In genomic region chr10:22007802-22008172, GRCm38 (mm10) we compare ENCODE assay signal across 8 mouse cellular contexts.
DNase-seq lines count a peak whose midpoint lies in the region; ATAC-seq and TF ChIP-seq lines count a peak whose summit lies in the region.

No protein-coding gene starts in this region.

- no peak for ATAC-seq in neural tube, embryonic 11.5 days (ENCODE audit: insufficient read depth, low FRiP score, low TSS enrichment)
- ATAC-seq in kidney, postnatal 0 days (replicated peaks; ENCODE audit: low FRiP score, low read depth): no peak
- ATAC-seq in neural tube, embryonic 15.5 days (ENCODE audit: low FRiP score): peak; percentile 62; the same call in 1 of the 2 replicates

- no peak overlapping the region for H3K4me2 ChIP-seq in neural tube, embryonic 11.5 days (ENCODE audit: low read depth)
- no peak overlapping the region for H3K4me2 ChIP-seq in kidney, postnatal 0 days (ENCODE audit: low read length)
- H3K4me2 ChIP-seq in neural tube, embryonic 15.5 days: no peak overlapping the region

- no peak overlapping the region for H3K9ac ChIP-seq in neural tube, embryonic 11.5 days (ENCODE audit: low read length)
- H3K9ac ChIP-seq in kidney, postnatal 0 days (ENCODE audit: low read depth, low read length): no peak overlapping the region
- no peak overlapping the region for H3K9ac ChIP-seq in neural tube, embryonic 15.5 days (replicated peaks)

- 44% methylated on average over 4 of the region's 4 CpGs for WGBS in neural tube, embryonic 11.5 days
- 42% methylated on average over 4 of the region's 4 CpGs for WGBS in kidney, postnatal 0 days
- 46% methylated on average over 4 of the region's 4 CpGs for WGBS in neural tube, embryonic 15.5 days

- H3K36me3 ChIP-seq in neural tube, embryonic 11.5 days (ENCODE audit: control insufficient read depth, insufficient read depth, low read length): no peaks in the 10 kb centered on the region
- no peaks in the 10 kb centered on the region for H3K36me3 ChIP-seq in kidney, postnatal 0 days (ENCODE audit: insufficient read depth, low read length)
- no peaks in the 10 kb centered on the region for H3K36me3 ChIP-seq in neural tube, embryonic 15.5 days

- peak; percentile 84 for TF ChIP-seq CTCF in gastrocnemius, adult 2 months (IDR thresholded peaks at IDR 0.05)
- TF ChIP-seq CTCF in kidney, postnatal 0 days (IDR thresholded peaks at IDR 0.05; ENCODE audit: low read depth): peak; percentile 75

- no peaks in the 10 kb centered on the region for H3K4me1 ChIP-seq in neural tube, embryonic 11.5 days (ENCODE audit: control insufficient read depth, insufficient read depth, low read length)
- H3K4me1 ChIP-seq in kidney, postnatal 0 days (replicated peaks; ENCODE audit: insufficient read depth, low read length): no peaks in the 10 kb centered on the region
- H3K4me1 ChIP-seq in neural tube, embryonic 15.5 days: peaks cover 3% of the 10 kb centered on the region; the same call in 1 of the 2 replicates

- H3K27ac ChIP-seq in gastrocnemius, adult 2 months: no peak overlapping the region
- no peak overlapping the region for H3K27ac ChIP-seq in neural tube, embryonic 11.5 days (ENCODE audit: low read depth, low read length)
- no peak overlapping the region for H3K27ac ChIP-seq in kidney, postnatal 0 days
- H3K27ac ChIP-seq in neural tube, embryonic 15.5 days (replicated peaks): no peak overlapping the region

- intact Hi-C loops in gastrocnemius, adult 2 months (cut with DNase I): loop anchor here (1.0 kb wide), 2 partner anchors 542 to 625 kb away; no protein-coding TSS in a partner anchor
- intact Hi-C loops in gastrocnemius, postnatal 14 days (cut with DNase I; ENCODE audit: low total_unique reads): loop anchor here (10.0 kb wide), 1 partner anchor 403 kb away; no protein-coding TSS in a partner anchor

- H3K27me3 ChIP-seq in neural tube, embryonic 11.5 days (ENCODE audit: control insufficient read depth, insufficient read depth, low read length): no peaks in the 10 kb centered on the region
- H3K27me3 ChIP-seq in kidney, postnatal 0 days (ENCODE audit: insufficient read depth, low read length): no peaks in the 10 kb centered on the region
- H3K27me3 ChIP-seq in neural tube, embryonic 15.5 days (replicated peaks): no peaks in the 10 kb centered on the region

- no peak overlapping the region for H3K4me3 ChIP-seq in gastrocnemius, adult 2 months
- no peak overlapping the region for H3K4me3 ChIP-seq in neural tube, embryonic 11.5 days (ENCODE audit: low read depth, low read length)
- H3K4me3 ChIP-seq in kidney, postnatal 0 days (replicated peaks; ENCODE audit: low read depth, low read length): no peak overlapping the region
- H3K4me3 ChIP-seq in neural tube, embryonic 15.5 days (replicated peaks): no peak overlapping the region

- H3K9me3 ChIP-seq in neural tube, embryonic 11.5 days (ENCODE audit: control insufficient read depth, low read length): no peaks in the 10 kb centered on the region
- H3K9me3 ChIP-seq in kidney, postnatal 0 days (replicated peaks; ENCODE audit: low read length): no peaks in the 10 kb centered on the region
- H3K9me3 ChIP-seq in neural tube, embryonic 15.5 days (replicated peaks): no peaks in the 10 kb centered on the region

- DNase-seq in gastrocnemius, adult 2 months: peak; percentile 35
- DNase-seq in gastrocnemius, postnatal 14 days: no peak
- DNase-seq in neural tube, embryonic 11.5 days (ENCODE audit: low spot score): peak; percentile 44
- no peak for DNase-seq in neural tube, embryonic 10.5 days (ENCODE audit: extremely low spot score, low spot score)
- peak; percentile 77 for DNase-seq in adipocyte (ENCODE audit: low spot score)
- DNase-seq in kidney, postnatal 0 days (ENCODE audit: low spot score): peak; percentile 83
- no peak for DNase-seq in ovary, adult 18-20 months (ENCODE audit: low spot score)

Comparison
In these comparisons a context has a peak if more than half of its experiments do, and no peak if none do; other contexts are left out.
1. DNase-seq: peak in gastrocnemius, adult 2 months (single experiment), neural tube, embryonic 11.5 days (single experiment), adipocyte (single experiment) and kidney, postnatal 0 days (single experiment); none in gastrocnemius, postnatal 14 days (single experiment), neural tube, embryonic 10.5 days (single experiment) and ovary, adult 18-20 months (single experiment).